Mouse (Mus musculus): ENCODE results near the gene Specc1l. TPM values are rescaled to one million over a fixed set of nuclear protein-coding genes. Genes with fewer than 3 reads are reported as not detected.

Specc1l gene
- total RNA-seq, 2 experiments from 2014 or later, result 25.5 to 36.3 TPM

DNA sequence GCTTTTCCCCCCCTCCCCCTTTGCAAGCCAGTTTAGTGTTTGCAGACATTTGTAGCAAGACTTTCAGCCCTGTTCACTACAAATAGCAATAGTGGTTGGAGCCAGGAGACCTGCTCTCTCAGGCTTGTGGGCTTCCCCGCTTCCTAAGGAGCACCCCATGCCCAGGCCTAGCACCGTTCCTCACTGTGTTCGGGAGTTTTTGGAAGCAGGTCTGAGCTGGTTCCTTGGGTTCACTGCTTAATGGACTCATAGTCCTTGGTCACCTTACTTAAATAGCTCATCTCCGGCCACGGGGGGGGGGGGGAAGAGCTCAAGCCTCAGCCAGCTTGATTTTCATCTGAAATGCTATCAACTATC, 92.2 kb downstream of the Specc1l start:
- ATAC-seq (replicated peaks; ENCODE audit: low FRiP score, low TSS enrichment, poor library complexity, severe bottlenecking), result no peak

DNA sequence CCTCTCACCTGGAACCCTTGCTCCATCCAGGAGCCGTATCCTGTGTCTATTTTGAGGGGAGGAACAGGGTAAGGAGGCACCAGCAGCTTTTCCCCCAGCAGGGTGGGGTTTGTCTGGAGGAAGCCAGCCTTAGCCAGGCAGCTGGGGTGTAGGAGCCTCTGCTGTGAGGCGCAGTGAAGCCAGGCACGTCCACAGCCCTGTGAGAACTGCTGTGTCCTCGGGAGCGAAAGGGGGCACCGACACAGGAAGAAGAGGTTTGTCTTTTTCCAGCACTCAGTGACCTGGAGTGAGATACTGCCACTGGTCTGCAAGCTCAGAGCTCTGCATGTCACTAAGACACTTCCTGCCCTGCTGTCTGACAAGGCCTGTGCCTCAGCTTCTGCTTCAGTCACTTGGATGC, 92.5 kb downstream of the Specc1l start:
- no peak for ATAC-seq (replicated peaks; ENCODE audit: low FRiP score, low TSS enrichment, poor library complexity, severe bottlenecking)

DNA sequence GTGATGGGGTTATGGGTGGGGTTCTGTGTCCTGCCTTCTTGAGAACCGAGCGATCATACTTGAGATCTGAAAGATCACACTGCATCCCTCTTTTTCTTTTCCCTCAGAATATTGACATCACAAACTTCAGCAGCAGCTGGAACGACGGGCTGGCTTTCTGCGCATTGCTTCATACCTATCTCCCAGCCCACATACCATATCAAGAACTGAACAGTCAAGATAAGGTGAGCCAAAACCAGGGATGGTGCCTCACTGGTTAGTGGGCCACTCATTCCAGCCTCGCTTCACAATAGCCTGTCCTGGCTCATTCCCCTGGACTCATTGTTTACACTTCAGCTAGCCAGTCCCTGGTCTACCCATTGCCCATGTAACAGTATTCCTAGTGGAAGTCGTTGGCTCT, 95.3 kb downstream of the Specc1l start:
- peak; percentile 55 for ATAC-seq (replicated peaks; ENCODE audit: low FRiP score, low TSS enrichment, poor library complexity, severe bottlenecking)

DNA sequence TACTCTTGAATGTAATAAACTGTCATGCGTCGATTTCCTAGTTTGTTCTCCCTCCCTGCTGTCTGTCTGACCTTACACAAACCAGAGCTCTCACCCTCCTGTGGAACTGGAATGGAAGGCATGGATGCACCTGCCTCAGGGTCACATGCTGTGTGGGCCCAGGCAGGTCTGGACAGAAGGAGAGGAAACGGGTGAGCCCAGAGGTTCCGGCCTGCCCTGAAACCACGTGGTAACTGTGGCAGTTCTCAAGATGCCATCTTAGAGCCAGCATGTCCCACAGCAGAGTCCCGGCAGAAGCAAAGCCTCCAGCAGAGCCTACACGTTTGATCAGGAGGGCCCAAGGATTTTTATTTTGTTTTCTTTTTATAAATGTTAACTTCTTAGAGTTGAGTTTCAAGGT, 100.5 kb downstream of the Specc1l start:
- no peak for ATAC-seq (replicated peaks; ENCODE audit: low FRiP score, low TSS enrichment, poor library complexity, severe bottlenecking)

DNA sequence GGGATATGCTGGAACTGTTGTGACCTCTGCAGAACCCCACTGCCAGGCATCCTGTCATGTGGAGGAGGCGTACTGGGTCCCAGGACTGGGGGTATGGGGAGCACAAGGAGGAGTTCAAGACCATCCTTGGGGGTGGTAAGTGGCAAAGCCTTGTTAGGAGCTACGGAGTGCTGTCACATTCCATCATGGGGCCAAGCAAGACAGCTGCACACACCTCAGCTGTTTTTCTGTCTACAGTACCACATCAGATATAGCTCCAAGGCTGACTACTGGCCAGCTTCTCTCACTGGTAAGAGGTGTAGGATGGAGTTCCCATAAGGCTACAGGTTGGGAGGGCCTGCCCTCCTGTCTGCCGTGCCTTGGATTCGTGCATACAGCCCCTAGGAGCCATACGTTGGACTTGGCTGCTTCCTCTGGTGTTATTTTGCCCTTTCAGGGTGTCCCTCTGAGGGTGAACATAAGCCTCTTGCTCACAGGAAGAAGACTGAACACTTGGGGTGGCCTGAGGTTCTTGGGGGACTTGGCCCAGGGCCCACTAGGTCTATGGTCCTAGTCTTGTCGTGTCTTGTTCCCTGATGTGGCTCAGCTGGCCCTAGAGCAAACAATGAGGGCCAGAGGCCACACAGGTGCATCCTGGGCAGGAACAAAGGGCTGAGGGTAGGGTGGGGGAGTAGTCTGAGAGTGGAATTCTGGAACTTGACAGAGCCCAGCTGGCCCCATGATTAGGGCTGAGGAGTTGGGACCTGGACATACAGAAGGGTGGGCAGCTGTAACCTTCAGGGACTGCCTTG, 102.5 kb downstream of the Specc1l start:
- ATAC-seq (replicated peaks; ENCODE audit: low FRiP score, low TSS enrichment, poor library complexity, severe bottlenecking), result no peak

DNA sequence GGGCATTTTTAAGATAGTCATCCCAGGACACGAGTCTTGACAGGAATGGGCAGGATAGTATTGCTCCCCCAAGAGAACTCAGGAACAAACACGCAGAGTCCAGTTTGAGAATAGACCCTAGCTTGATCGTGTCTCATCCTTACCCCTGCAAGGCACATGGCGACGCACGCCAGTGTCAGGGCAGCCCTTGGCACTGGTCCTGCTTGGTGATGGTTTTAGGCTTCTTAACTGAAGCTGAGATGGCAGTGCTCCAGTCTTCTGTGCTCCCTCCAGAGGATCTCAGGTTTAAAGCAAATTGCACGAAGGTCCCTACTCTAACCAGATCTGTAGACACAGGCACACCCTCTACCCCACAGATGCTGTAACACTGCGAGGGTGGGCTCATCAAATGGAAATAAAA, 103.9 kb downstream of the Specc1l start:
- ATAC-seq (replicated peaks; ENCODE audit: low FRiP score, low TSS enrichment, poor library complexity, severe bottlenecking), result no peak

DNA sequence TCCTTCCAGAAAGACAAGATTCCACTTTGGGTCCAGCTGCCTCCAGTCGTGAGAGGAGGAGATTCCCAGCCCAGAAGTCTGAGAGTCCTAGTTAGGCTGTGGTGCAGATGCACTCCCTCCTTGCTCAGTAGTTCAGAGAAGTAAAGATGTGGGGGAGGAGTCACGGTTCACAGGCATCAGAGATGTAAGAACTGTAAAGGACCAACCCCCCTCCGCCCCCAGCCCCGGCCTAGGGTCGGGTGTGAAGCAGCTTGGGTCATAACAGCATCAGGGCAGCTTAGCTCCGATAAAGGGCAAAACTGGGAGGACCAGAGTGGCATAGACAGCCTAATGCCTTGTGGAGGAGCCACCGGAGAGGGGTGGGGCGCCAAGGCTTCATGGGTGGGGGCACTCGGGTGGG, 104.6 kb downstream of the Specc1l start:
- no peak for ATAC-seq (replicated peaks; ENCODE audit: low FRiP score, low TSS enrichment, poor library complexity, severe bottlenecking)

DNA sequence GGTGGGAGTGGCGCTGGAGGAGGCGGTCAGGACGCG, 104.8 kb downstream of the Specc1l start, which contains the start of gene Adora2a:
Adora2a (plus strand) TSS at position 6 of the 36 bp plus-strand sequence.
- ATAC-seq (replicated peaks; ENCODE audit: low FRiP score, low TSS enrichment, poor library complexity, severe bottlenecking), result no peak

DNA sequence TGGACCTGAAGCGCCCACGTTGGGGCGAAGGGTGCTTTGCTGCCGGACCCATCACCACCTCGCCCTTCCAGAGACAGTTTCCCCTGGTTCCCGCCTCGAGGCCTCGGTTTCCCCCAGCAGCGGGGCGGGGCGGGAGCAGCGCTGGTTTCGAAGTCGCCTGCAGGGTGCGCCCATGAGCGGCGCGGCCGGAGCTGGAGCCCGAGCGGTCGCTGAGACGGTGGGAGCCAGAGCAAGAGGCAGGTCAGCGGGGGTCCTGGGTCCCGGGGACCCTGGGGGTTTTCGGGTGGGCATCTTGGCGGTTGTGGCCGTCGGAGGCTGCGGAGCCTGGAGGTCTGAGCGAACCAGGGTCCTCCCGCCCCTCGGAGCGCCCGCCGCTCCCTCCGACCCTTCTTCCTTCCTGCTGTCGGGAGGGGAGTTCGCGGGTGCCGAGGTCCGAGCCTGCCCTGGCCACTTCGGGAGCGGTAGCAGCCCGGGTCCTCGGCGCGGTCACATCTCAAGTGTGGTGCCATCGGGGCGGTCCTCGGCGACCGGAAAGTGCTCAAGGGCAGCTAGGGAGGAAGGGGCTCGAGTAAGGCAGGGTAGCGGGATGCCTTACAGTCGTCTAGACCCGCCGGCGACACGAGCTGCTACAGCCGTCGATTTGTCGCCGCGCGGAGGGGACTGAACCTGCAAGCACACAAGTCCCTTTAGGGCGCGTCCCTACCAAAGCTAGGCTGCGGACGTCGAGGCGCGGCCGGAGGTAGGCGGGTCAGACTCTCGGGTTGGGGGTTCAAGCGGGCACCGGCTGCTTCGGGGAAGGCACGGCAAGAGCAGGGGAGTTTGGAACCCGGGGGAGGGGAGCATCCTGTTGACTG, 105.3 kb downstream of the Specc1l start:
- ATAC-seq (replicated peaks; ENCODE audit: low FRiP score, low TSS enrichment, poor library complexity, severe bottlenecking), result peak; percentile 55

DNA sequence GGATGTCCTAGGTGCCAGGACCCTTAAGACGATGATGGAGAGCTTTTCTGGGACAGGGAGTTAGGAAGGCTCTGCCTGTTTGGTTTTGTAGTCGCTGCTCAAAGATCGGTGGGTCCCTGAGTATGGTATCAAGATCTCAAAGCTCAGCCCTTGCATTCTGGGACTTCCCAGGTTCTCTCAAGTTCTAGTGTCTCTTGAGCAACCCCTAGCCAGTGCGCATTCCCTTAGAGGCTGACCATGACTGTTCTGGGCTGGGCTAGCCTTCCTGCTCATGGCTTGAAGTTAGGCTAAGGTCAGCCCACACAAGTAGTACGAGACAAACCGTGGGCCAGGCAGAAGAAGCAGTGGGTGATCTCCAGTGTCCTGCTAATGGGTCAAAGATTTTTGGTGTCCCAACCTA, 106.3 kb downstream of the Specc1l start:
- no peak for ATAC-seq (replicated peaks; ENCODE audit: low FRiP score, low TSS enrichment, poor library complexity, severe bottlenecking)

DNA sequence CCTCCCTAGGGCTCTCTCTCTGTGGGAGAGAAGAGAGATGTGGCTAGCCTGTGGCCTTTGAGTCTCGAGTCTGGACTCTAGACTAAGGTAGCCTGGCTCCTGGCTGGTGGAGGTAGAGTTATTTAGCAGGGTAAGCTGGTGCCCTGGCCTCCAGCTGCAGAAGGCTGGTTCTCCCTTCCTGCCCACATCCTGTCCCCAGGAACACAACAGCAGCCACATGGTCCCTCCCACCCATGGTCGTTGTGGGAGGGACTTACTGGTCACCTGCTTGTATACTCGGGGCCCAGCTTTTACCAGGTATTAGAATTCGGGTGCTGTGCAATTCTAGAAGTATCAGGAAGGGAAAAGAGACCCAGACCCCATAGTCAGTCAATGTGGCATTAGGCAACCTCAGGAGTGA, 108.4 kb downstream of the Specc1l start:
- no peak for ATAC-seq (replicated peaks; ENCODE audit: low FRiP score, low TSS enrichment, poor library complexity, severe bottlenecking)

DNA sequence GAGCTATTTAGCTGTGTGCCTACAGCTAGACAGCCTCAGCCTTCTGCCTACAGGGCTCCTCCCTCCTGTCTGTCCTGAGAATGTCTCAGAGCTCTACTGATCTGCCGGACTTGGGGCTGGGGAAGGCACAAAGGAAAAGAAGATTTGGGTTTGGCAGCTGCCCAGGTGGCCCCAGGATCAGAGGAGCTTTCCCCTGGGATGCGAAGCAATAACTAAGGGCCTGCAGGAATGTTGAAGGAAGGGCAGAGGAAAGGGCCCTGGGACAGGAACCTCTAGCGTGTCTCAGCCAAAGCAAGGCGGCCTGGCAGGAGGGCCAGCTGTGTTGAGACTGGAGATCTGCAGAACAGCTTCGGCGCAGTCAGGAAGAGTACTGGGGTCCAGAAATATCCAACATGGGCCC, 111.1 kb downstream of the Specc1l start:
- ATAC-seq (replicated peaks; ENCODE audit: low FRiP score, low TSS enrichment, poor library complexity, severe bottlenecking), result no peak

DNA sequence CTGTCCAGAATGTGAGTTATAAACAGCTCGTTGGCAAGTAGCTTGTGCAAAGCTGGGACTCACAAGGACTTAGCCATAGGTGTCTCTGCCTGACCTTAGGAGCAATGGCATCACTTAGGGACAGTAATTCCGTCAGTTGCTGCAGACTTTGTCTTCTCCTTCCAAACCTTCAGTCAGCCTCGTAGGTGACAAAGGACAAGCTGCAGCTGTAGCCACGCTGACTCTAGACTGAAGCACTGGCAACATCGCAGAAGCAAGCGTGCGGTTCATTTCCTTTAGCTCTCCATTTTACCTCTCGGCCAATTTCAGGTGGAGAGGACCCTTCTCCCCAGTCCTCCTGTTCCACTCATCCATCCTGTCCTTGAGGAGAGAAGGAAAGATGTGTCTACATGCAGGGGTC, 112.1 kb downstream of the Specc1l start:
- no peak for ATAC-seq (replicated peaks; ENCODE audit: low FRiP score, low TSS enrichment, poor library complexity, severe bottlenecking)

DNA sequence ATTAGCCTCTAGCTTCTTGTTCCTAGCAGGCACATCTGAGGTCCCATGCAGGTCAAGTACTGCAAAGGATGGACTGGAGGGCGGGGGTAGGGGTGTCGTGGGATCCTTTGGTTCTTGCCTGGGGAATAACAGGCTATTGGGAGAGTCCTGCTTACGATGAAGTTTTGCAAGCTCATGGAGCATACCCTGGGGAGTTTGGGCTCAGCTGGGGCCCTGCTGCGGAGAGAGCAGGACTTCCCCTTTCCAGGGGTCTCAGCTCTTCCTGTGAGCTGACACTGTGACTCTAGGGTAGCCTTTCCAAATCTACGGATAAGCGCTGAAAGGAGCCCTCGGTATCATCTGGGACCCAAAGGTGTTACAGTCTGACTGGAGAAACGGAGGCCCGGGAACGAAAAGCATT, 112.5 kb downstream of the Specc1l start:
- no peak for ATAC-seq (replicated peaks; ENCODE audit: low FRiP score, low TSS enrichment, poor library complexity, severe bottlenecking)

DNA sequence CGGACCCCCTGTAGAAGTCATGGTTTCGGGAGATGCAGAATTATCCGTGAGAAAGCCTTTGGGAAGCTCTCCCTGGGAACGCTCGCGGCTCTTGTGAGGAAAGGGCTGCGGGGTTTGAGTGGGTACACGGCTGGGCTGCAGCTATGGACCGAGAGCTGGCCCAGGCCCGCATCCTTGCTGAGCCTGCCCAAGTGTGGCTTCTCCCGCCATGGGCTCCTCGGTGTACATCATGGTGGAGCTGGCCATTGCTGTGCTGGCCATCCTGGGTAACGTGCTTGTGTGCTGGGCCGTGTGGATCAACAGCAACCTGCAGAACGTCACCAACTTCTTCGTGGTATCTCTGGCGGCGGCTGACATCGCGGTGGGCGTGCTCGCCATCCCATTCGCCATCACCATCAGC, 113.9 kb downstream of the Specc1l start:
- no peak for ATAC-seq (replicated peaks; ENCODE audit: low FRiP score, low TSS enrichment, poor library complexity, severe bottlenecking)

DNA sequence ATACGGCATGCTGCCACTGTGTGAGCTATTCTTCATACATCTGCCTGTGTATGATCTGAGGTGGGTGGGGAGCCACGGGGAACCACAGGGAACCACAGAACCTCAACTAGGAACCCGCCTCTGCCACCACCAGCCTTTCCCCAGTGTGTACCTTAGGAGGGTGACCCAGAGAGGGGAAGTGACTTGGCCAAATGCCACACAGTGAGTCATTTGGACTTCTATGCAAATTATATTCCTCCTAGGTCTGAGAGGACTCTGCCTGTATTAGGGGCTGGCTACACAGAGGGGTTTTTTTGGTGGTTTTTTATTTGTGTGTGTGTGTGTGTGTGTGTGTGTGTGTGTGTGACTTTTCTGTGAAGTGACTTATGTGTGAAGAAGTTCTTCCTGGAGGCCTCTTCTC, 114.7 kb downstream of the Specc1l start:
- ATAC-seq (replicated peaks; ENCODE audit: low FRiP score, low TSS enrichment, poor library complexity, severe bottlenecking), result peak; percentile 68; the same call in 1 of the 2 replicates

DNA sequence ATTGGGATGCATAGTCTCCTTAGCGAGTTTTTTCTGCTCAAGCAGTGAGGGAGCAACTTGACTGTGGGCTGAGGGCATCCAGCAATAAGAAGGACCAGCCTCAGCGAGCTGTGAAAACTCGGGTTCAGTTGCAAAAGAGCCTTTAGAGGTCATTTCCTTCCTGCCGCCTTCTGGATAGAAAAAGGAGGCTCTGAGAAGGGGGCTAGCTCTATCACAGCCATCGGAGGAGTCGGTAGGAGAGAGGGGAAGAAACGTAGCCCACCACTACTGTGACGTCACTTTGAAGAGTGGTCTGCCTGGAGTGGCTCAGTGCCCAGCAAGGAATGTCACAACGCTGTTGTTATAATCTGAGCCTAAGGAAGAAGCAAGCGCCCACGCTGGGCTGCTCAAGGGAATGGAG, 115.2 kb downstream of the Specc1l start:
- no peak for ATAC-seq (replicated peaks; ENCODE audit: low FRiP score, low TSS enrichment, poor library complexity, severe bottlenecking)

DNA sequence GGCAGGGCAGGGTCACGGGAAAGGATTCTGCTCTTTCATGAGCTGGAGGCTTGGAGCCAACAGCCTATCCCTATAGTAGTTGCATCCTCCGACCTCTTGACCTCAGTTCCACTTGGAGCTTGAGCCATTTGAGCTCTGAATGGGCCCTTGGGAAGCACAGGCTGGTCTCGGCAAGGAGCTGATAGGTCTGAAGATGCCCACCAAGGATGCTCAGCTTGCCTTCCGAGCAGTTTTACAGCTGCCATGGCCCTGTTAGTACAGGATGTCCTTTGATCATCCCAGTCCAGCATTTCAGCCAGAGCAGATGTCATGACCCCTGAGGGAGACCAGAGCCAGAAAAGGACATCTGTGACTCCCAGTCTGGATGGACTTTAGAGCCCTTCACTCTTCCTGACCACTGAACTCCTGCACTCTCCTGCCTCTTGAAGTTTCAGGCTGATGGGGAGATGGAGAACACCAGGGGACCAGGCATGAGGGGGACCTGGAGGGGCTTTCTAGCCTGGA, 116.4 kb downstream of the Specc1l start:
- ATAC-seq (replicated peaks; ENCODE audit: low FRiP score, low TSS enrichment, poor library complexity, severe bottlenecking), result no peak

DNA sequence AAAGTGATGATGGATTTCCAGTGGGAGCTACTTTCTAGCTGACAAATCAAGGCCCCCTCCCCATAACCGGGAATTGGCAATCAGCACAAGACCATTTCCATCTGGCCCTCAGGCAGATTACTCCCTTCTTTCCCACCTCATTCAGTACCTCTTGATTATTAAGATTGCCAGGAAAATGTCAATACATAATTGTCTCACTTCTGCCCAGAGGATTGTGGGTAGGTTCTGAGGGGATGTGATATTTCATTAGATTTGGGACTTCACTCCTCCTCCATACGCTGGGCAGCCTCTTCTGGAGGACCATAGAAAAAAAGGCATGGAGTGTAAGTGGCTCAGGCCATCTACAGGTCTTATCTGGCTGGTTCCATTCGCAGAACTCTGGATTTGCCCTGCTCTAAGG, 120.4 kb downstream of the Specc1l start:
- ATAC-seq (replicated peaks; ENCODE audit: low FRiP score, low TSS enrichment, poor library complexity, severe bottlenecking), result no peak

DNA sequence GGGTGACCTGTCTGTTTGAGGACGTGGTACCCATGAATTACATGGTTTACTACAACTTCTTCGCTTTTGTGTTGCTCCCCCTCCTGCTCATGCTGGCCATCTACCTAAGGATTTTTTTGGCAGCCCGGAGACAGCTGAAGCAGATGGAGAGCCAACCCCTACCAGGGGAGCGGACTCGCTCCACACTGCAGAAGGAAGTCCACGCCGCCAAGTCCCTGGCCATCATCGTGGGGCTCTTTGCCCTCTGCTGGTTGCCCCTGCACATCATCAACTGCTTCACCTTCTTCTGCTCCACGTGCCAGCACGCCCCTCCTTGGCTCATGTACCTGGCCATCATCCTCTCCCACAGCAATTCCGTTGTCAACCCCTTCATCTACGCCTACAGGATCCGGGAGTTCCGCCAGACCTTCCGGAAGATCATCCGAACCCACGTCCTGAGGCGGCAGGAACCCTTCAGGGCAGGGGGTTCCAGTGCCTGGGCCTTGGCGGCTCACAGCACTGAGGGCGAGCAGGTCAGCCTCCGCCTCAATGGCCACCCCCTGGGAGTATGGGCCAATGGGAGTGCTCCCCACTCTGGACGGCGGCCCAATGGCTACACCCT, 121.4 kb downstream of the Specc1l start:
- ATAC-seq (replicated peaks; ENCODE audit: low FRiP score, low TSS enrichment, poor library complexity, severe bottlenecking), result no peak

DNA sequence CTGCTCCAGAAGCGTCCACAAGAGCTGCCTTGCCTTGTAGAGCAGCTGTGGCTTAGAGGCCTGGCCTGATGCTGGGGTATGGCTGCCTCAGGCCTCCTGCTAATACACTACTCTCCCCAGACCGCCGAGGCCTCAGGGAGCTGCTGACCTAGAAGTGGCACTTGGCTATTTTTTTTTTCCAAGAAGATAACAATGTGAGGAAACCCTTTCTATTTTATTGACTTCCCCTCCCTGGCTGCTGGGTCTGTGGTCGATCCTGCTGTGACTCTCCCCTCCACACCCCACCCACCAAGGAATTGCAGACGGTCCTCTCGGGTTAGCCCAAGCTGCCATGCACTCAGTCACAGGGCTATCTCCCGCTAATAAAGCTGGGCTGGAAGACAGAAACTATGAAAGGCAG, 122.3 kb downstream of the Specc1l start:
- ATAC-seq (replicated peaks; ENCODE audit: low FRiP score, low TSS enrichment, poor library complexity, severe bottlenecking), result no peak

Data from megakaryocyte-erythroid progenitor cell, adult 5-6 weeks (primary cell).